Mouse (Mus musculus): ENCODE measurements around the gene Peg10. TPM values are rescaled to one million over a fixed set of nuclear protein-coding genes. Genes with fewer than 3 reads are reported as not detected.

Peg10 gene
- total and polyA plus RNA-seq, 2 experiments from 2014 or later: 6.7 to 55.9 TPM

GRCm38 (mm10) chr6:4799359-4799758 lies 52.3 kb downstream of the Peg10 start:
- Histone ChIP-seq H3K4me2 (ENCODE audit: low read depth, low read length, poor library complexity, severe bottlenecking) (no peak overlapping the region), H3K4me1 (ENCODE audit: insufficient read depth, low read length) (no peaks in the 10 kb centered on the region), H3K27ac (ENCODE audit: low read depth, low read length) (no peak overlapping the region), H3K27me3 (ENCODE audit: insufficient read depth, low read length) (no peaks in the 10 kb centered on the region), H3K9ac (replicated peaks; ENCODE audit: low read length, poor library complexity, severe bottlenecking) (no peak overlapping the region), H3K9me3 (ENCODE audit: low read length) (no peaks in the 10 kb centered on the region), H3K4me3 (ENCODE audit: low read depth, low read length) (no peak overlapping the region), H3K36me3 (ENCODE audit: insufficient read depth, low read length) (no peaks in the 10 kb centered on the region)
- no peak for ATAC-seq (ENCODE audit: low FRiP score)
- WGBS: 76% methylated on average over 2 of the region's 2 CpGs
- DNase-seq (ENCODE audit: low spot score): no peak
- 0 out of 2 replicates have a peak, but pooled peaks have one; percentile 15 for TF ChIP-seq CTCF (IDR thresholded peaks at IDR 0.05)

GRCm38 (mm10) chr6:4806981-4807380 lies 59.9 kb downstream of the Peg10 start:
- H3K4me2 ChIP-seq (ENCODE audit: low read depth, low read length, poor library complexity, severe bottlenecking): no peak overlapping the region
- TF ChIP-seq CTCF (IDR thresholded peaks at IDR 0.05): no peak
- H3K27me3 ChIP-seq (ENCODE audit: insufficient read depth, low read length): no peaks in the 10 kb centered on the region
- no peak overlapping the region for H3K27ac ChIP-seq (ENCODE audit: low read depth, low read length)
- no peaks in the 10 kb centered on the region for H3K36me3 ChIP-seq (ENCODE audit: insufficient read depth, low read length)
- no peaks in the 10 kb centered on the region for H3K4me1 ChIP-seq (ENCODE audit: insufficient read depth, low read length)
- WGBS: 80% methylated on average over 12 of the region's 12 CpGs
- H3K4me3 ChIP-seq (ENCODE audit: low read depth, low read length): no peak overlapping the region
- no peak for ATAC-seq (ENCODE audit: low FRiP score)
- H3K9ac ChIP-seq (replicated peaks; ENCODE audit: low read length, poor library complexity, severe bottlenecking): no peak overlapping the region
- no peak for DNase-seq (ENCODE audit: low spot score)
- H3K9me3 ChIP-seq (ENCODE audit: low read length): no peaks in the 10 kb centered on the region

Other genes starting within 250 kb of the Peg10 start
- 93.7 and 128 TPM in 2 replicates for gene Col1a2, start 242.5 kb upstream of the Peg10 start, total RNA-seq (2014; rRNA removed)
- 63.5 and 67.5 TPM in 2 replicates for gene Col1a2, start 242.5 kb upstream of the Peg10 start, polyA plus RNA-seq (2015; fragmentation: Nextera tagmentation; extraction: Ambion mirVana)
- 93.6 and 123 TPM in 2 replicates for gene Casd1, start 146.5 kb upstream of the Peg10 start, total RNA-seq (2014; rRNA removed)
- gene Casd1, start 146.5 kb upstream of the Peg10 start, polyA plus RNA-seq (2015; fragmentation: Nextera tagmentation; extraction: Ambion mirVana): 42.1 and 44.7 TPM in 2 replicates
- gene Sgce, start 99 bp upstream of the Peg10 start, total RNA-seq (2014; rRNA removed): 35.0 and 36.3 TPM in 2 replicates
- 44.6 and 49.2 TPM in 2 replicates for gene Sgce, start 99 bp upstream of the Peg10 start, polyA plus RNA-seq (2015; fragmentation: Nextera tagmentation; extraction: Ambion mirVana)
- 66.3 and 74.7 TPM in 2 replicates for gene Ppp1r9a, start 155.6 kb downstream of the Peg10 start, total RNA-seq (2014; rRNA removed)
- gene Ppp1r9a, start 155.6 kb downstream of the Peg10 start, polyA plus RNA-seq (2015; fragmentation: Nextera tagmentation; extraction: Ambion mirVana): 35.2 and 43.6 TPM in 2 replicates

Data from midbrain, postnatal 0 days (tissue).